Mouse (Mus musculus): ENCODE measurements around the gene Wfdc13. TPM values are rescaled to one million over a fixed set of nuclear protein-coding genes. Genes with fewer than 3 reads are reported as not detected.

The Wfdc13 gene
- total and polyA plus RNA-seq, 2 experiments = not detected

- Histone ChIP-seq H3K4me1 (ENCODE audit: control insufficient read depth, insufficient read depth, low read length) (no peaks in the 10 kb centered on the region), H3K4me3 (ENCODE audit: insufficient read depth, low read depth, low read length) (no peak within 1 kb of the TSS), H3K27ac (replicated peaks; ENCODE audit: insufficient read depth, low read depth, low read length) (no peak within 1 kb of the TSS), H3K36me3 (ENCODE audit: control insufficient read depth, insufficient read depth, low read length) (no peaks in the 10 kb centered on the region), H3K79me2 (ENCODE audit: control insufficient read depth, insufficient read depth, low read length) (no peaks in the 10 kb centered on the region), H3K9ac (ENCODE audit: low read depth, low read length) (no peak within 1 kb of the TSS), H3K27me3 (ENCODE audit: control insufficient read depth, insufficient read depth, low read length) (no peaks in the 10 kb centered on the region)
- WGBS = 76% methylated on average over 9 of the region's 9 CpGs
- DNase-seq (ENCODE audit: extremely low read depth, low read depth, low spot score) = no peak
- TF ChIP-seq POLR2A (IDR thresholded peaks at IDR 0.05; ENCODE audit: extremely low read depth, insufficient read depth, low read length) = no peak
- no peak for TF ChIP-seq CTCF (IDR thresholded peaks at IDR 0.05; ENCODE audit: low read depth, low read length)
Observed at GRCm38 (mm10) chr2:164656483-164656882, 28.4 kb upstream of the Wfdc13 start, which contains the start of gene Wfdc9. TSS of gene Wfdc9 (minus strand) at chr2:164656583.

- Histone ChIP-seq H3K36me3 (ENCODE audit: control insufficient read depth, insufficient read depth, low read length) (no peaks in the 10 kb centered on the region), H3K4me1 (ENCODE audit: control insufficient read depth, insufficient read depth, low read length) (no peaks in the 10 kb centered on the region), H3K27ac (replicated peaks; ENCODE audit: insufficient read depth, low read depth, low read length) (no peak overlapping the region), H3K79me2 (ENCODE audit: control insufficient read depth, insufficient read depth, low read length) (no peaks in the 10 kb centered on the region), H3K4me3 (ENCODE audit: insufficient read depth, low read depth, low read length) (no peak overlapping the region), H3K27me3 (ENCODE audit: control insufficient read depth, insufficient read depth, low read length) (no peaks in the 10 kb centered on the region), H3K9ac (ENCODE audit: low read depth, low read length) (no peak overlapping the region)
- no peak for DNase-seq (ENCODE audit: extremely low read depth, low read depth, low spot score)
- TF ChIP-seq CTCF (IDR thresholded peaks at IDR 0.05; ENCODE audit: low read depth, low read length) (no peak), POLR2A (IDR thresholded peaks at IDR 0.05; ENCODE audit: extremely low read depth, insufficient read depth, low read length) (no peak)
- 88% methylated on average over 7 of the region's 7 CpGs for WGBS
Observed at GRCm38 (mm10) chr2:164664851-164665250, 20.1 kb upstream of the Wfdc13 start.

- 69% methylated on average over 5 of the region's 5 CpGs for WGBS
- no peak overlapping the region for H3K27ac ChIP-seq (replicated peaks; ENCODE audit: insufficient read depth, low read depth, low read length)
- no peaks in the 10 kb centered on the region for H3K36me3 ChIP-seq (ENCODE audit: control insufficient read depth, insufficient read depth, low read length)
- H3K27me3 ChIP-seq (ENCODE audit: control insufficient read depth, insufficient read depth, low read length) = no peaks in the 10 kb centered on the region
- no peak overlapping the region for H3K9ac ChIP-seq (ENCODE audit: low read depth, low read length)
- H3K79me2 ChIP-seq (ENCODE audit: control insufficient read depth, insufficient read depth, low read length) = no peaks in the 10 kb centered on the region
- no peaks in the 10 kb centered on the region for H3K4me1 ChIP-seq (ENCODE audit: control insufficient read depth, insufficient read depth, low read length)
- H3K4me3 ChIP-seq (ENCODE audit: insufficient read depth, low read depth, low read length) = no peak overlapping the region
- DNase-seq (ENCODE audit: extremely low read depth, low read depth, low spot score) = no peak
- TF ChIP-seq POLR2A (IDR thresholded peaks at IDR 0.05; ENCODE audit: extremely low read depth, insufficient read depth, low read length) (no peak), CTCF (IDR thresholded peaks at IDR 0.05; ENCODE audit: low read depth, low read length) (no peak)
Observed at GRCm38 (mm10) chr2:164670261-164670660, 14.6 kb upstream of the Wfdc13 start.

- Histone ChIP-seq H3K27me3 (ENCODE audit: control insufficient read depth, insufficient read depth, low read length) (no peaks in the 10 kb centered on the region), H3K4me1 (ENCODE audit: control insufficient read depth, insufficient read depth, low read length) (no peaks in the 10 kb centered on the region), H3K27ac (replicated peaks; ENCODE audit: insufficient read depth, low read depth, low read length) (no peak overlapping the region), H3K4me3 (ENCODE audit: insufficient read depth, low read depth, low read length) (no peak overlapping the region), H3K36me3 (ENCODE audit: control insufficient read depth, insufficient read depth, low read length) (no peaks in the 10 kb centered on the region), H3K79me2 (ENCODE audit: control insufficient read depth, insufficient read depth, low read length) (no peaks in the 10 kb centered on the region), H3K9ac (ENCODE audit: low read depth, low read length) (no peak overlapping the region)
- 21% methylated on average over 1 of the region's 1 CpGs for WGBS
- no peak for DNase-seq (ENCODE audit: extremely low read depth, low read depth, low spot score)
- TF ChIP-seq POLR2A (IDR thresholded peaks at IDR 0.05; ENCODE audit: extremely low read depth, insufficient read depth, low read length) (no peak), CTCF (IDR thresholded peaks at IDR 0.05; ENCODE audit: low read depth, low read length) (no peak)
Observed at GRCm38 (mm10) chr2:164670938-164671337, 14.0 kb upstream of the Wfdc13 start.

- H3K36me3 ChIP-seq (ENCODE audit: control insufficient read depth, insufficient read depth, low read length) = no peaks in the 10 kb centered on the region
- WGBS = 74% methylated on average over 7 of the region's 7 CpGs
- DNase-seq (ENCODE audit: extremely low read depth, low read depth, low spot score) = no peak
- no peaks in the 10 kb centered on the region for H3K79me2 ChIP-seq (ENCODE audit: control insufficient read depth, insufficient read depth, low read length)
- H3K27me3 ChIP-seq (ENCODE audit: control insufficient read depth, insufficient read depth, low read length) = no peaks in the 10 kb centered on the region
- TF ChIP-seq POLR2A (IDR thresholded peaks at IDR 0.05; ENCODE audit: extremely low read depth, insufficient read depth, low read length) = no peak
- no peak for TF ChIP-seq CTCF (IDR thresholded peaks at IDR 0.05; ENCODE audit: low read depth, low read length)
- no peak within 1 kb of the TSS for H3K9ac ChIP-seq (ENCODE audit: low read depth, low read length)
- no peaks in the 10 kb centered on the region for H3K4me1 ChIP-seq (ENCODE audit: control insufficient read depth, insufficient read depth, low read length)
- H3K27ac ChIP-seq (replicated peaks; ENCODE audit: insufficient read depth, low read depth, low read length) = no peak within 1 kb of the TSS
- no peak within 1 kb of the TSS for H3K4me3 ChIP-seq (ENCODE audit: insufficient read depth, low read depth, low read length)
Observed at GRCm38 (mm10) chr2:164673987-164674386, 10.9 kb upstream of the Wfdc13 start, which contains the start of gene Wfdc11. TSS of gene Wfdc11 (minus strand) at chr2:164674087.

- Histone ChIP-seq H3K36me3 (ENCODE audit: control insufficient read depth, insufficient read depth, low read length) (no peaks in the 10 kb centered on the region), H3K9ac (ENCODE audit: low read depth, low read length) (no peak overlapping the region), H3K27me3 (ENCODE audit: control insufficient read depth, insufficient read depth, low read length) (no peaks in the 10 kb centered on the region), H3K27ac (replicated peaks; ENCODE audit: insufficient read depth, low read depth, low read length) (no peak overlapping the region), H3K4me3 (ENCODE audit: insufficient read depth, low read depth, low read length) (no peak overlapping the region), H3K4me1 (ENCODE audit: control insufficient read depth, insufficient read depth, low read length) (0 out of 2 replicates have a peak, but pooled peaks cover 3% of the 10 kb centered on the region), H3K79me2 (ENCODE audit: control insufficient read depth, insufficient read depth, low read length) (no peaks in the 10 kb centered on the region)
- DNase-seq (ENCODE audit: extremely low read depth, low read depth, low spot score) = no peak
- WGBS = 82% methylated on average over 7 of the region's 7 CpGs
- TF ChIP-seq CTCF (IDR thresholded peaks at IDR 0.05; ENCODE audit: low read depth, low read length) = peak; percentile 38; the same call in 1 of the 2 replicates
- TF ChIP-seq POLR2A (IDR thresholded peaks at IDR 0.05; ENCODE audit: extremely low read depth, insufficient read depth, low read length) = no peak
Observed at GRCm38 (mm10) chr2:164676103-164676502, 8.8 kb upstream of the Wfdc13 start.
